Mouse (Mus musculus) embryonic fibroblast, embryonic 13.5 days (primary cell): ENCODE results near the gene Cdh8.

Experiments used
- CTCF ChIP-seq: IDR thresholded peaks from 2 replicates; pipeline ENCODE4 v1.5.1; 2011; ENCODE audit warnings: mild to moderate bottlenecking, control low read depth, low read length, moderate library complexity, borderline replicate concordance; ENCODE audit not compliant: insufficient read depth
- POLR2A ChIP-seq: IDR thresholded peaks from 2 replicates; pipeline ENCODE4 v1.6.1; 2011; ENCODE audit warnings: low read depth, mild to moderate bottlenecking, control low read depth, low read length, moderate library complexity

DNA sequence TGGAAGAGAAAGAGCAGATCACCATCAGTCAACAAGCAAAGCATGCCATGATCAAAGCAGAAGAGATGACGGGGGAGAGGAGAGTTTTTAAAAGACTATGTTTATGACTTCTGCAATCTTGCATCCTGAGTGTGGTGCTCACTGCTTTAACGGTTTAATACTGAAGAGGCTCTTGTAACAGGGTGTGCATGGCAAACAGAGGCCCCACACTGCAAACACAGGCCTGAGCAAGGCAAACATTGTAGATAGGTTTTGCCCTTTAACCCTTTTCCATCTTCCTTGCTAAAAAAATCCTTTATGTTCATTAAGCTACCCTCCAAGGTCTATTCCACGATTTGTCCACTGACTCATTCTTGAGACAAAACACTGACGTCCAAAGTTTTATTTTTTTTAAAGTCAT lies 385.2 kb downstream of the Cdh8 start:
- no peak for TF ChIP-seq CTCF
- no peak for TF ChIP-seq POLR2A
